Mouse (Mus musculus) bone marrow, adult 2 months (tissue): ENCODE measurements around the gene Hs3st6. TPM values are rescaled to one million over a fixed set of nuclear protein-coding genes. Genes with fewer than 3 reads are reported as not detected.
A peak's percentile ranks its signal among the peaks of the same experiment; 100 is the strongest.

Experiments
- H3K27ac ChIP-seq: fragments of 200-500 bp; 2 replicates; pipeline ENCODE4 v1.5.1; 2012; ENCODE audit warnings: low read depth, mild to moderate bottlenecking, control low read depth, inconsistent platforms, low read length; ENCODE audit not compliant: control insufficient read depth, poor library complexity, insufficient read depth
- H3K4me1 ChIP-seq: fragments of 200-500 bp; 2 replicates; pipeline ENCODE4 v1.6.1; 2011; ENCODE audit warnings: low read length; ENCODE audit not compliant: control insufficient read depth, insufficient read depth
- H3K4me3 ChIP-seq: fragments of 200-500 bp; replicated peaks from 2 replicates; pipeline ENCODE3; 2011; ENCODE audit warnings: mild to moderate bottlenecking, low read depth, low read length, control low read depth; ENCODE audit not compliant: control insufficient read depth
- CTCF ChIP-seq: fragments of 200-500 bp; IDR thresholded peaks from 2 replicates; pipeline ENCODE4 v1.5.1; 2011; ENCODE audit warnings: low read length, control low read depth; ENCODE audit not compliant: control insufficient read depth, insufficient read depth
- POLR2A ChIP-seq: fragments of 200-500 bp; IDR thresholded peaks from 2 replicates; pipeline ENCODE4 v1.6.1; 2011; ENCODE audit warnings: low read depth, mild to moderate bottlenecking, control low read depth, low read length, borderline replicate concordance; ENCODE audit not compliant: control insufficient read depth
- WGBS: fragments of 180-500 bp; shearing (Covaris S2); methylation state at CpG from one replicate; pipeline ENCODE4 v1.1.7; 2018; 5-methylcytosine and 5-hydroxymethylcytosine counted together
- polyA plus RNA-seq: library from polyadenylated mRNA; stranded (reverse); fragments of >200 nt; gene quantifications from 2 replicates; pipeline ENCODE4 v1.2.4, GENCODE M21; 2011; ENCODE audit warnings: low replicate concordance; ENCODE audit not compliant: missing spikeins, insufficient read depth, insufficient read length

Gene Hs3st6
- polyA plus RNA-seq, 1 experiment: 2.2 TPM

DNA sequence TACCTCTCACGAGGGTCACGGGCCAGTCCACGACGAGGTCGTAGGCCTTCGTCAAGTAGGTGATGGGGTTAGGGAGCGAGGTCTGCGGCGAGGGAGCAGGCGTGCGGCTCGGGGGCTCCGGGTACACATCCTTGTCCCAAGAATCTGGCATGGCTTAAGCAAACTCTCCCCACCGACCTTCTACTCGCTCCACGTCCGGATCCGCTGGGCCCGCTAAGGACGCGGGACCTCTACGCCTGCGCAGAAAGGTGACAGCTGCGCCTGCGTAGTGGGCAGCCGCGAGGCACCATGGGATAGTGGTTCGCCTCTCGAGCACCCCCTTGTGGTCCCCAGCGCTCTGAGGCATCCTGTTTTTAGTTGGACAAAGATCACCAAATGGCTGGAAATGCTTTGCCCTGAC is 28.6 kb upstream of the Hs3st6 start, which contains the start of gene Ndufb10:
Ndufb10 (minus strand) TSS at position 295 of the 400 bp plus-strand sequence.
- Histone ChIP-seq H3K4me1 (no peaks in the 10 kb centered on the region; the same call in 1 of the 2 replicates), H3K27ac (peak within 1 kb of the TSS; percentile 57)

DNA sequence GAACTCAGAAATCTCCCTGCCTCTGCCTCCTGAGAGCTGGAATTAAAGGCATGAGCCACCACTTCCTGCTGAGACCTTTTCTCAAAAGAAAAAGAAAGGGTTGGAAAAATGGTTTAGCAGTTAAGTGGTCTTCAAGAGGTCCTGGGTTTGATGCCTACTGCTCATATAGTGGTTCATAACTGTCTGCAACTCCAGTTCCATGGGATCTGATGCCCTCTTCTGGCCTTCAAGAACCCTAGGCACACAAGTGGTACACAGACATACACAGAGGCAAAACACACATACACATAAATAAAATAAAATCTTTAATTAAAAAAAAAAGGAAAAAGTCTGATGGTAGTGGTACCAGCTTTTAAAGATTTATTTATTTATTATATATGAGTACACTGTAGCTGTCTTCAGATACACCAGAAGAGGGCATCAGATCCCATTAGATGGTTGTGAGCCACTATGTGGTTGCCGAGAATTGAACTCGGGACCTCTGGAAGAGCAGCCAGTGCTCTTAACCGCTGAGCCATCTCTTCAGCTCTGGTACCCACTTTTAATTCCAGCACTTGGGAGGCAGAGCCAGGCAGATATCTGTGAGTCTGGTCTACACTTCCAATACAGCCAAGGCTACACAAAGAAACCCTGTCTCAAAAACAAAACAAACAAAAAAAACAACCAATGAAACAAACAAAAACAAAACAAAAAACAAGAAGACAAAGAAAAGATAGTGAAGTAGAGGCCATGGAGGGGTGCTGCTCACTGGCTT is 27.0 kb upstream of the Hs3st6 start:
- WGBS: 61% methylated on average over 3 of the region's 3 CpGs
- Histone ChIP-seq H3K4me3 (no peak overlapping the region), H3K27ac (no peak overlapping the region), H3K4me1 (no peaks in the 10 kb centered on the region; the same call in 1 of the 2 replicates)
- TF ChIP-seq CTCF: no peak
- no peak for TF ChIP-seq POLR2A

More for the DNA sequence above, 28.6 kb upstream of the Hs3st6 start, which contains the start of gene Ndufb10:
- peak within 1 kb of the TSS; percentile 94 for H3K4me3 ChIP-seq
- TF ChIP-seq CTCF (peak; percentile 98), POLR2A (peak; percentile 95)
- under 1% methylated on average over 30 of the region's 30 CpGs for WGBS

DNA sequence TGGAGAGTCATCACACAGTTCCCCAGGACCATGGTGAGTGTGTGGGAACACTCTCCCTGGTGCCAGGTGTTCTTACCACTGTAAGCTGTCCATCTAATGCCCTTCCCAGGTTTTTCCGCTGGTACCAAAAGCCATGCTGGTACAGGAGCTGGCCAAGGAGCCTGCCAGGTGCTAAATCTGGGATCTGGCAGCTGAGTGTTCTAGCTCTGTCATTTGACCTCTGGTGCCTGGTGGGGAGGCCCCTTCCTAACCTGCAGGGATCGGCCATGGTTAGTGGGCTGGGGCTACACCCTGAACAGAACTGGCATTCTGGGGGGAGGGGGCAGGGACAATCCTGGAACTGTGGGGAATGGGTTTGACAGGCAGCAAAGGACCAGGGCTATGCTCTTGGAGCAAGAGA is 25.2 kb upstream of the Hs3st6 start, which contains the start of gene Rpl3l:
Rpl3l (plus strand) TSS at position 203 of the 400 bp plus-strand sequence.
- TF ChIP-seq POLR2A (no peak), CTCF (no peak)
- H3K4me1 ChIP-seq: no peaks in the 10 kb centered on the region; the same call in 1 of the 2 replicates
- WGBS: 76% methylated on average over 2 of the region's 2 CpGs

GRCm38 (mm10) chr17:24728184-24728583 is 24.6 kb upstream of the Hs3st6 start:
- H3K27ac ChIP-seq: no peak overlapping the region

More for the DNA sequence above, 25.2 kb upstream of the Hs3st6 start, which contains the start of gene Rpl3l:
- no peak within 1 kb of the TSS for H3K4me3 ChIP-seq
- H3K27ac ChIP-seq: no peak within 1 kb of the TSS

GRCm38 (mm10) chr17:24729067-24729466 is 23.7 kb upstream of the Hs3st6 start:
- no peaks in the 10 kb centered on the region for H3K4me1 ChIP-seq
- H3K4me3 ChIP-seq: no peak overlapping the region
- TF ChIP-seq POLR2A (no peak), CTCF (no peak)
- 82% methylated on average over 6 of the region's 6 CpGs for WGBS
- no peak overlapping the region for H3K27ac ChIP-seq

More at GRCm38 (mm10) chr17:24728184-24728583, 24.6 kb upstream of the Hs3st6 start:
- 77% methylated on average over 17 of the region's 17 CpGs for WGBS
- TF ChIP-seq POLR2A (no peak), CTCF (no peak)
- no peaks in the 10 kb centered on the region; the same call in 1 of the 2 replicates for H3K4me1 ChIP-seq
- H3K4me3 ChIP-seq: no peak overlapping the region

DNA sequence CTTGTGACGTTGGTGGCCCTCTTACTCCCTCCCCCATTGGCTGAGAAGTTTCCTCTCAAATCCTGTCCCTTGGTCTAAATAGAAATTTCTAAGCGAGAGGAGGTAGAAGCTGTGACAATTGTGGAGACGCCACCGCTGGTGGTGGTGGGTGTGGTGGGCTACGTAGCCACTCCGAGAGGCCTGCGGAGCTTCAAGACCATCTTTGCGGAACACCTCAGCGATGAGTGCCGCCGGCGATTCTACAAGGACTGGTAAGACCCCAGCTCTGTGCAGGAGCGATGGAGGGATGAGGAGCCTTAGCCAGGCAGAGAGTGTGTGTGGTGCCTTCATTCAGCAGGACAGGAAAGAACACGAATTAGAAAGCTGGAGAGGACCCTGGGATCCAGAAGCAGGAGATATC is 22.0 kb upstream of the Hs3st6 start:
- H3K4me3 ChIP-seq: no peak overlapping the region
- no peaks in the 10 kb centered on the region; the same call in 1 of the 2 replicates for H3K4me1 ChIP-seq
- 78% methylated on average over 14 of the region's 14 CpGs for WGBS
- no peak overlapping the region for H3K27ac ChIP-seq
- TF ChIP-seq POLR2A (no peak), CTCF (no peak)

DNA sequence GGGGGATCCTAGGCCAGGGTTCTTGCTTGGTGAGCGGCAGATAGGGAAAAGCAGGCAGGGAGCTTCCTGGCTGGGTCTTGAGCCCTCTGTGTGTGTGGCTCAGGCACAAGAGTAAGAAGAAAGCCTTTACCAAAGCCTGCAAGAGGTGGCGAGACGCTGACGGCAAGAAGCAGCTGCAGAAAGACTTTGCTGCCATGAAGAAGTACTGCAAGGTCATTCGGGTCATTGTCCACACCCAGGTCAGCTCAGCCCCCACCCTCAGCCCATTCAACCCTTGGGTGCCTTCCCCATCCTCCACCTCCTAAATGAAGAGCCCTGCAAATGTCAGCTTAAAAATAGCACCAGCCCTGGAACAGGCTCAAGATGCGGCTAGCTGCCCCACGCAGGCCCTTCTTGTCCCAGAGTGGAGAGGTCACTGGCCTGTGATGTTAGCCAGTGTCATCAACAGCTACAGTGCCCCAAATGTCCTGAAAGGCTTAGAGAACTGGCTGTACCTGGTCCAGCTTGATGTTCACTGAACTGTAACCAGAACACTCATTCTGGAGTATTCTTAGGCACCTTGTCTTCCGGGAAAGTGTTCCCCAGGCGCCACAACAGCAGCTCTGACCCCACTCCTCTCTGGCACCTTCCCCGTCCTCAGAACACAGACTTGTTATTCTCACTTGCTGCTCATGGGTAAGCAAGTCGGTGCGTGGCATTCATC is 20.4 kb upstream of the Hs3st6 start:
- H3K4me1 ChIP-seq: no peaks in the 10 kb centered on the region; the same call in 1 of the 2 replicates

More for the DNA sequence above, 20.4 kb upstream of the Hs3st6 start:
- TF ChIP-seq POLR2A (no peak), CTCF (no peak)
- Histone ChIP-seq H3K27ac (no peak overlapping the region), H3K4me3 (no peak overlapping the region)
- 84% methylated on average over 12 of the region's 12 CpGs for WGBS
